Mouse (Mus musculus): ENCODE results near the gene Tecta. TPM values are rescaled to one million over a fixed set of nuclear protein-coding genes. Genes with fewer than 3 reads are reported as not detected.

Gene Tecta
- total RNA-seq, 1 experiment, result 0.09 TPM

- no peak for TF ChIP-seq HCFC1 (IDR thresholded peaks at IDR 0.05; ENCODE audit: borderline replicate concordance, insufficient read depth, low read length)
- no peak for TF ChIP-seq ZNF384 (IDR thresholded peaks at IDR 0.05; ENCODE audit: low read depth, low read length)
- no peak for TF ChIP-seq MAFK (IDR thresholded peaks at IDR 0.05; ENCODE audit: insufficient read depth, low read depth, low read length)
- TF ChIP-seq ZC3H11A (IDR thresholded peaks at IDR 0.05; ENCODE audit: borderline replicate concordance, low read depth, low read length), result no peak
- no peak for TF ChIP-seq CHD2 (IDR thresholded peaks at IDR 0.05; ENCODE audit: low read depth, low read length)
- no peaks in the 10 kb centered on the region for H3K9me3 ChIP-seq (ENCODE audit: control insufficient read depth, insufficient read depth, low read depth, low read length)
- no peak overlapping the region for H3K27ac ChIP-seq (ENCODE audit: insufficient read depth, low read depth, low read length, poor library complexity, severe bottlenecking)
- H3K4me3 ChIP-seq (ENCODE audit: insufficient read depth in 1 of 2, low read depth in 1 of 2, low read length in 2 of 2, poor library complexity in 1 of 2, severe bottlenecking in 1 of 2), result no peak overlapping the region
- no peaks in the 10 kb centered on the region for H3K36me3 ChIP-seq (ENCODE audit: control insufficient read depth, insufficient read depth, low read length, poor library complexity, severe bottlenecking)
- no peak overlapping the region for H3K9ac ChIP-seq (ENCODE audit: insufficient read depth, low read depth, low read length, poor library complexity, severe bottlenecking)
- in situ Hi-C loops (cut with MboI; ENCODE audit: low sequenced_read_pairs in 2 of 2, unreplicated experiment in 2 of 2), result no loop called here
- no peak for DNase-seq (ENCODE audit: low read depth, low spot score)
- no peaks in the 10 kb centered on the region for H3K4me1 ChIP-seq (ENCODE audit: control insufficient read depth in 2 of 2, insufficient read depth in 2 of 2, low read length in 2 of 2, poor library complexity in 1 of 2)
Observed at GRCm38 (mm10) chr9:42382063-42382462, 17.7 kb downstream of the Tecta start.

- Histone ChIP-seq H3K4me3 (ENCODE audit: insufficient read depth in 1 of 2, low read depth in 1 of 2, low read length in 2 of 2, poor library complexity in 1 of 2, severe bottlenecking in 1 of 2) (0 out of 4 replicates have a peak overlapping the region, but pooled peaks of 1 of the 2 experiments have one; percentile 15), H3K36me3 (ENCODE audit: control insufficient read depth, insufficient read depth, low read length, poor library complexity, severe bottlenecking) (no peaks in the 10 kb centered on the region), H3K9ac (ENCODE audit: insufficient read depth, low read depth, low read length, poor library complexity, severe bottlenecking) (no peak overlapping the region), H3K4me1 (ENCODE audit: control insufficient read depth in 2 of 2, insufficient read depth in 2 of 2, low read length in 2 of 2, poor library complexity in 1 of 2) (no peaks in the 10 kb centered on the region), H3K9me3 (ENCODE audit: control insufficient read depth, insufficient read depth, low read depth, low read length) (no peaks in the 10 kb centered on the region), H3K27ac (ENCODE audit: insufficient read depth, low read depth, low read length, poor library complexity, severe bottlenecking) (no peak overlapping the region)
- in situ Hi-C loops (cut with MboI; ENCODE audit: low sequenced_read_pairs in 2 of 2, unreplicated experiment in 2 of 2), result no loop called here
- TF ChIP-seq HCFC1 (IDR thresholded peaks at IDR 0.05; ENCODE audit: borderline replicate concordance, insufficient read depth, low read length), result no peak
- TF ChIP-seq ZNF384 (IDR thresholded peaks at IDR 0.05; ENCODE audit: low read depth, low read length), result no peak
- TF ChIP-seq ZC3H11A (IDR thresholded peaks at IDR 0.05; ENCODE audit: borderline replicate concordance, low read depth, low read length), result no peak
- TF ChIP-seq CHD2 (IDR thresholded peaks at IDR 0.05; ENCODE audit: low read depth, low read length), result no peak
- no peak for TF ChIP-seq MAFK (IDR thresholded peaks at IDR 0.05; ENCODE audit: insufficient read depth, low read depth, low read length)
- no peak for DNase-seq (ENCODE audit: low read depth, low spot score)
Observed at GRCm38 (mm10) chr9:42378071-42378470, 21.7 kb downstream of the Tecta start.

- Histone ChIP-seq H3K4me1 (ENCODE audit: control insufficient read depth in 2 of 2, insufficient read depth in 2 of 2, low read length in 2 of 2, poor library complexity in 1 of 2) (no peaks in the 10 kb centered on the region), H3K36me3 (ENCODE audit: control insufficient read depth, insufficient read depth, low read length, poor library complexity, severe bottlenecking) (no peaks in the 10 kb centered on the region), H3K27ac (ENCODE audit: insufficient read depth, low read depth, low read length, poor library complexity, severe bottlenecking) (no peak overlapping the region), H3K4me3 (ENCODE audit: insufficient read depth in 1 of 2, low read depth in 1 of 2, low read length in 2 of 2, poor library complexity in 1 of 2, severe bottlenecking in 1 of 2) (peak overlapping the region in 1 of 2 experiments; percentile 15; a peak in 1 of 4 replicates), H3K9ac (ENCODE audit: insufficient read depth, low read depth, low read length, poor library complexity, severe bottlenecking) (no peak overlapping the region), H3K9me3 (ENCODE audit: control insufficient read depth, insufficient read depth, low read depth, low read length) (no peaks in the 10 kb centered on the region)
- TF ChIP-seq ZC3H11A (IDR thresholded peaks at IDR 0.05; ENCODE audit: borderline replicate concordance, low read depth, low read length), result no peak
- TF ChIP-seq ZNF384 (IDR thresholded peaks at IDR 0.05; ENCODE audit: low read depth, low read length), result no peak
- TF ChIP-seq MAFK (IDR thresholded peaks at IDR 0.05; ENCODE audit: insufficient read depth, low read depth, low read length), result no peak
- no peak for TF ChIP-seq CHD2 (IDR thresholded peaks at IDR 0.05; ENCODE audit: low read depth, low read length)
- TF ChIP-seq HCFC1 (IDR thresholded peaks at IDR 0.05; ENCODE audit: borderline replicate concordance, insufficient read depth, low read length), result no peak
- DNase-seq (ENCODE audit: low read depth, low spot score), result peak; percentile 43
- in situ Hi-C loops (cut with MboI; ENCODE audit: low sequenced_read_pairs in 2 of 2, unreplicated experiment in 2 of 2), result no loop called here
Observed at GRCm38 (mm10) chr9:42377656-42378055, 22.1 kb downstream of the Tecta start.

DNA sequence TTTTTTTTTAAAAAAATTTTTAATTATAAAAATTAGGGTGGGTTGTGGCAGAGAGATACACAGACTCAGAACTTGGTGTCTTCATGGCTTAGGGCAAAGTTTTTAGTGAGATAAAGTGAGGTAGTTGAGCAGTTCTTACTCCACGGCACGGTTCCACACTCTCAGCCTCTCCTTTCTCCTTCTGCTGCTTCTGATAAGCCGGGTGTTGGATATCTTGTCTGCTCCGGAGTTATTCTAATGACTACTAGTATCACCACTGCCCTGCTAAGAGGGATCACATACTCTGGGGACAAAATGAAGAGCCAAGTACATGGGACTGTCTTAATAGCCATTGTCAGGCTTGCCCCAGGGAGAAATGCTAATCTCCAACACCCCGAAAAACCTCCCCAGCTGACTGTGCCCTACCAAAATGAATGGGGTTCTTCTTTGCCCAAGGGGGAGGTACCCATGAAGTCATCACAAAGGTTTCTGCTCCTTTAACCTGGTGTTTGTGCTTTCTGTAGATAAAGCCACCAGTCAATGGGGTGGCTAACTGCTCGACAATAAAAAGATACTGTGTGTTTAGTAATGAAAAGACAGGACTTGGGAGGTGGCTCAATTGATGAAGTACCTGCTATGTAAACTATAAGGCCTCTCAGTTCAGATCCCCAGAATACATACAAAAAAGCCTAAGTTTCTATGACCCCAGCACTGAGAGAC, 27.9 kb downstream of the Tecta start:
- H3K36me3 ChIP-seq (ENCODE audit: control insufficient read depth, insufficient read depth, low read length, poor library complexity, severe bottlenecking), result no peaks in the 10 kb centered on the region
- no peak for DNase-seq (ENCODE audit: low read depth, low spot score)
- H3K9ac ChIP-seq (ENCODE audit: insufficient read depth, low read depth, low read length, poor library complexity, severe bottlenecking), result no peak overlapping the region
- H3K27ac ChIP-seq (ENCODE audit: insufficient read depth, low read depth, low read length, poor library complexity, severe bottlenecking), result no peak overlapping the region
- no peak overlapping the region for H3K4me3 ChIP-seq (ENCODE audit: insufficient read depth in 1 of 2, low read depth in 1 of 2, low read length in 2 of 2, poor library complexity in 1 of 2, severe bottlenecking in 1 of 2)
- no peaks in the 10 kb centered on the region for H3K4me1 ChIP-seq (ENCODE audit: control insufficient read depth in 2 of 2, insufficient read depth in 2 of 2, low read length in 2 of 2, poor library complexity in 1 of 2)
- no peaks in the 10 kb centered on the region for H3K9me3 ChIP-seq (ENCODE audit: control insufficient read depth, insufficient read depth, low read depth, low read length)
- in situ Hi-C loops (cut with MboI; ENCODE audit: low sequenced_read_pairs in 2 of 2, unreplicated experiment in 2 of 2), result no loop called here
- TF ChIP-seq MAFK (IDR thresholded peaks at IDR 0.05; ENCODE audit: insufficient read depth, low read depth, low read length), result no peak
- no peak for TF ChIP-seq HCFC1 (IDR thresholded peaks at IDR 0.05; ENCODE audit: borderline replicate concordance, insufficient read depth, low read length)
- no peak for TF ChIP-seq ZC3H11A (IDR thresholded peaks at IDR 0.05; ENCODE audit: borderline replicate concordance, low read depth, low read length)
- no peak for TF ChIP-seq ZNF384 (IDR thresholded peaks at IDR 0.05; ENCODE audit: low read depth, low read length)
- no peak for TF ChIP-seq CHD2 (IDR thresholded peaks at IDR 0.05; ENCODE audit: low read depth, low read length)
